Mouse (Mus musculus) spleen, embryonic (tissue): ENCODE data around the gene Cd37.

Experiments
- CTCF ChIA-PET: fragments of 350-600 bp; sonication (Branson Sonifier 250); formaldehyde crosslinking; loops from one replicate; lab custom pipeline; 2022; lab: Charles Lee

Gene Cd37

DNA sequence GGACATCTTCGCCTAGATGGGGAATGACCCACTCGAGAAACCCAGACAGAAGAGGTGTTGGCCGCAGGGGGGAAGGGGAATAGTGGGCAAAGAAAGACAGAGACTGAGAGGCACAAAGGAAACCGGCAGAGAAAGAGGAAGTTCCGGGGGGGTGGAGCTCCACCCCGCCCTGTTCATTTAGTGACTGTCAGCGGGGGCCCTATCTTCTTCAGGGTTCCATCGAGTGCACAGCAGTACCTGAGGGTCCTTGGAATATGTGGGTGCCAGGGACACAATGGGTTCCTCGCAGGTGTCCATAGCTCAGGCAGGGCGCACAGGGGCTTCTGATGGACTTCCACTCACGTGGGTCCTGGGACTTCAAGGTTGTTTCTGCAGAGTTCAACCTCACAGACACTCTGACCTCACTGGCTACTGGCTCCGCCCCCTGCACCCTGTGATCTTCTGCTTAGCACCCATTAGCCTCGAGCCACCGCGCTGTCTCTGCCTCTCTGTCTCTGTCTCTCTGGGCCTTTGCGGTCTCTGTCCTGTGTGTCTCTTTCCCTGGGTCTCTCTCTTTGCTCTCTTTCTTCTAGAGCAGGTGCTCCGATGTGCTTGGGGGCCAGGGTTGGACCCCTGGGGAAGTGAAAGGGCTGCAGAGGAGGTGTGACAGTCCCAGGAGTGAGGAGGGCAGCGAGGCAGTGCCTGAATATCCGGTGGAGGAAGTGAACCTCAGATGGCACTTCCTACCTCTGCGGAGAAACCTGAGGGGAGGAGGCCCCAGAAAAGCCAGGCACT is at the start of gene Cd37:
Gene Cd37 (minus strand): TSS at position 393 of the 774 bp plus-strand sequence.
- CTCF ChIA-PET, result interaction anchor here (1.2 kb wide), 1 partner anchor 31 kb away, joined by 7 read pairs; no protein-coding TSS in a partner anchor

GRCm38 (mm10) chr7:45286486-45286885 is 47.6 kb upstream of the Cd37 start:
- CTCF ChIA-PET, result no interaction called here

GRCm38 (mm10) chr7:45277136-45277760 is 38.3 kb upstream of the Cd37 start, which contains the start of gene Slc6a21:
Slc6a21 (plus strand) TSS chr7:45277513.
- CTCF ChIA-PET, result interaction anchor here (0.5 to 1.1 kb wide), 3 partner anchors 23 to 241 kb away, joined by 3 to 6 read pairs (median 4); partner anchors contain the start of gene Kcna7

GRCm38 (mm10) chr7:45273672-45274071 is 34.8 kb upstream of the Cd37 start:
- CTCF ChIA-PET, result interaction anchor here (1.1 kb wide), 1 partner anchor 108 kb away, joined by 3 read pairs; no protein-coding TSS in a partner anchor

DNA sequence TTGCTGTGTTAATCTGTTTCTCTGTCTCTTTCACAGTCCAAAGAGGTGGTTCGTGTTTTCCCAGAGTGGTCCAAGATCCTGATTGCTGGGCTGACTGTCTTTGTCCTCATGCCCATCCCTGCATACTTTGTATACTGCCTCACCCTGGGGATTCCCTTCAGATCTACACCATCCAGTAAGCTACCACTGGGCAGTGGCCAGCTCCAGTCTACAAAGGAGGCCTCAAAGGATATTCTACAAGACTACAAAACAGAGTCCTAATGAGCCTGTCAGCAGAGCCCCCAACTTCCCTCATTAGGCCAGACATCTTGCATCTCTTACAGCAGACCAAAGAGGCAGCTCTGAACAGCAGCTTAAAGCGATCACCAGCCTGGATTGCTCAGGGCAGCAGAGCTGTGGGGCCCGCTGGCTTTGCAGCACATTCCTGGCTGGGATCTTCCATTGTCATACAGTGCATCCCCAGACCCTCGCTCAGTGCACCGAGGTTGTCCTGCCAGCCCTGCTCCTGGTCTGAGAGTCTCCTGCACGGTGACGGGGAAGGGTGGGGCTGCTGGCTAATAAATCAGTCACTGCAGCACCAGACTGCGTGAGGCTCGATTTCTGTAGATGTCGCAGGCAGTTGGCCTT is 34.0 kb upstream of the Cd37 start:
- CTCF ChIA-PET, result no interaction called here

- CTCF ChIA-PET, result no interaction called here
Measured at GRCm38 (mm10) chr7:45265518-45265917, 26.6 kb upstream of the Cd37 start.

GRCm38 (mm10) chr7:45264348-45264747 is 25.4 kb upstream of the Cd37 start:
- CTCF ChIA-PET, result interaction anchor here (1.3 kb wide), 1 partner anchor 74 kb away, joined by 4 read pairs; no protein-coding TSS in a partner anchor

DNA sequence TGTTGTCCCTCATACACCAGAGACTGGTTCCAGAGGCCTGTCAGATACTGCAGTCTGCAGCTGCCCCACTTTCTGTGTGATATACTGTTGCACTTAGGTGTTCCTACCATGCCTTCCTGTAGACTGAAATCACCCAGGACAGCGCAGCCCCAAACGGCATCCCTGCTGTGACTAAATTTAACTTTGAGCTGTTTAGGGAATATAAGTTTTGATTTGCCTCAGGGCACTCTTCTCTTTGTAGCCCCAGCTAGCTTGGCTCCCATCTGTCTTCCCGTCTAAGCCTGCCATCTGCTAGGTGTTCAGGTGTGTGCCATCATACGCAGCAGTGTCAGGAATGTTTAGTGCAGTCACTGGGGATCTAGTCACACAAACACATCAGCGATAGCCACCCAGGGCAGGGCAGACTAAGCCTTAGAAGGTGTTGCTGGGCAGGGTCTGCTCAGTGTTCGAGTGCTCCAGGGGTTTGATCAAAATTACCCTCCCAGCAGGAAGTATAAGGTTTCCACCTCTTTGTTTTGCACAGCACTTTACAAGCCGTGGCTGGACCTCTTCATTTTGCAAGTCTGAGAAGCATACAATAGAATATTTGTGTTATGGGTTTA is 24.2 kb upstream of the Cd37 start:
- CTCF ChIA-PET, result interaction anchor here (0.6 kb wide), 2 partner anchors 26 to 141 kb away, joined by 3 to 5 read pairs; no protein-coding TSS in a partner anchor

DNA sequence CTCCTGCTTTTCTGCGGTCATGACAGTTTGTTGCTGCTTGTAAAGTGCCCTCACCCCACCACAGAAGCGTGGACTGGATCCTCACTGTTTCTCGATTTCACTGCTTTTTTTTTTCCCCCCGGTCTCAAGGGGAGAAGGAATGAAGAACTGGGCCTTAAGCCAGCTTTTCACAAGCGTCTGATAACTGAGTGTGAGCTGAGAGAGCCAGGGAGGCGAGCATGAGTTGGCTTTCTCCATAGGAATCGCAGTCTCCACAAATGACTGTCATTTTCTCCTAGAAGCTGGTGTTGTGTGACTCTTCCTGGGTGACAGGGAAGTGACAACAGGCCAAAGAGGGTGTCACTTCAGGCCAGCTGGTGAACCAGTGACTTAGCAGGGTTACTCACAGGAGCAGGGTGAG is 23.4 kb upstream of the Cd37 start:
- CTCF ChIA-PET, result no interaction called here

- CTCF ChIA-PET, result no interaction called here
Measured at GRCm38 (mm10) chr7:45259281-45259680, 20.4 kb upstream of the Cd37 start.

GRCm38 (mm10) chr7:45257063-45257840 is 18.3 kb upstream of the Cd37 start:
- CTCF ChIA-PET, result no interaction called here

- CTCF ChIA-PET, result interaction anchor here (0.7 kb wide), 1 partner anchor 969 kb away, joined by 18 read pairs; no protein-coding TSS in a partner anchor
Measured at GRCm38 (mm10) chr7:45255822-45256221, 16.9 kb upstream of the Cd37 start.

- CTCF ChIA-PET, result no interaction called here
Measured at GRCm38 (mm10) chr7:45253806-45254205, 14.9 kb upstream of the Cd37 start.

GRCm38 (mm10) chr7:45247666-45248065 is 8.8 kb upstream of the Cd37 start:
- CTCF ChIA-PET, result no interaction called here

DNA sequence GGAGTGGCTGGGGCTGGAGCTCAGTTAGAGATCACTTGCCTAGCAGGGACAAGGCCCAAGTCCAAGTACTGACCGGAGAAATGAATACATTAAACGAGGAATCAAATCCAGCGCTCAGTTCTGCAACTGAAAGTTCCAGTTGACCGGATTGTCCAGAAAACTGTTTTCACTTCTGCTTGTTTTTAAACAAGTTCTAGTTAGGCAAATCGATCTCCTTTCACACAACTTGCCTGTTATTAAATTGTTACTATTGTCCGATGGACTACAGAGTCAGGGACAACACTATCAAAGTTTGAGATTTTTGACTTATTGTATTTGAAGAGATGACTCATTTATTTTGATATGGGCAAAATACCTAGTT is 2.5 kb upstream of the Cd37 start:
- CTCF ChIA-PET, result no interaction called here

- CTCF ChIA-PET, result no interaction called here
Measured at GRCm38 (mm10) chr7:45240633-45241388, 1.9 kb upstream of the Cd37 start, which contains the start of gene Slc6a16. Slc6a16 (plus strand) TSS chr7:45241085.

DNA sequence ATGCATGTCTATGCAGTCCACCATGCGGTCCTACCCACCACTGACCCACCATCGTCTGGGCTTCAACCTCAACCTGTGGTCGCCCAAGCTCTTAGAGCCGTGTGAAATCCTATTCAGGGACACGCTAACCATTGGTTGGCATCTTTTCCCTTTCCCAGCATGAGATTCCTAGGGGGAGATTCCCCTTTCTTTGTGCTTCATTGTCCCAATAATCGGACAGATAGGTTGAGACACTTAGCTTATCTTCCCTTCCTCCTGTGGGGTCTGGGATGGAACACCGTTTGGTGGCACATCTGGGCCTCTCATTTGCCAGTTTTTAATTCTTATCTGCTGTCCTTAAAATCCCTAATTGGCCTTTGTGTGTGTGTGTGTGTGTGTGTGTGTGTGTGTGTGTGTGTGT is 1.2 kb upstream of the Cd37 start:
- CTCF ChIA-PET, result interaction anchor here (0.6 to 0.7 kb wide), 4 partner anchors 12 to 273 kb away, joined by 3 read pairs; no protein-coding TSS in a partner anchor

DNA sequence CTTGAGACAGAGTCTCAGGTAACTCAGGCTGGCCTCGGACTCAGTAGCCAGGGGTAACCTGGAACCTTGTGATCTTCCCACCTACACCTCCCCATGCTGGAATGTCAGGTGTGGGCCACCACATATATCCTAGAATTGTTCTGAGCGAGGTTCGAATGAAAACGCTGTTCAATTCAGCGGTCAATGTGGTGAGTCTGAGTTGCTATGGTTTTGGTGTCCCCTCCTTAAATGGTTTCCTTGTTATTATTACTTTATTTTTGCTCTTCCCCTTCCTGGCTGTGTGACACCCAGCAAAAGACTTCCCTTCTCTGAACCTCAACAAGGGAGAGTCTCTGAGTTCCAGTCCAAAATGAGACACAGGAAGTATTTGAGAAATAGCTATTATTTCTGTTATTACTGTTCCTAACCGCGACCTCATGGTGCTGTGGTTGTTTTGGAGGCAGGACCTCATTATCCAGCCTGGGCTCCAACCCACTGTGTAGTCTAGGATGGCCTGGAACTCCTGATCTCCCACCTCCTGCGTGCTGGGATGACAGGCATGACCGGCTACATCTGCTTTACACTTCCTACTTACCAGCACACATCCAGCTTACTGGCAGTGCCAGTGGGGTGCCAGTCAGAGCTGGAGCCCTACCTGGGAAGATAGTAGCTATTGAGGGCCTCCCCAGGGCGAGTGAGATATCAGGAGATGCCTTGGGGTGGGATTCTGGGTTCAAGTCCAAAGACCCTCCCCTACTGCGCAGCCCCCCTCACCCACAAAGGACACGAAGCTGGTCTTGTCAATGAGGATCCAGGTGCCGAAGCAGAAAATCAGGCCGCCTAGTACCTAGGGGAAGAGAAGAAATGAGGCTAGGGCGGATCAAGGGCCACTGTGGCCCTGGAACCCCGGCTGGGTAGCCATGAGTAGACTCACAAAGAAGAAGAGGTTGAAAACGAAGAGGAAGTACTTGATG is 892 bp downstream of the Cd37 start:
- CTCF ChIA-PET, result interaction anchor here (1.2 kb wide), 1 partner anchor 30 kb away, joined by 7 read pairs; no protein-coding TSS in a partner anchor
